Mouse (Mus musculus): ENCODE measurements around the gene Lamp5.

Gene Lamp5

DNA sequence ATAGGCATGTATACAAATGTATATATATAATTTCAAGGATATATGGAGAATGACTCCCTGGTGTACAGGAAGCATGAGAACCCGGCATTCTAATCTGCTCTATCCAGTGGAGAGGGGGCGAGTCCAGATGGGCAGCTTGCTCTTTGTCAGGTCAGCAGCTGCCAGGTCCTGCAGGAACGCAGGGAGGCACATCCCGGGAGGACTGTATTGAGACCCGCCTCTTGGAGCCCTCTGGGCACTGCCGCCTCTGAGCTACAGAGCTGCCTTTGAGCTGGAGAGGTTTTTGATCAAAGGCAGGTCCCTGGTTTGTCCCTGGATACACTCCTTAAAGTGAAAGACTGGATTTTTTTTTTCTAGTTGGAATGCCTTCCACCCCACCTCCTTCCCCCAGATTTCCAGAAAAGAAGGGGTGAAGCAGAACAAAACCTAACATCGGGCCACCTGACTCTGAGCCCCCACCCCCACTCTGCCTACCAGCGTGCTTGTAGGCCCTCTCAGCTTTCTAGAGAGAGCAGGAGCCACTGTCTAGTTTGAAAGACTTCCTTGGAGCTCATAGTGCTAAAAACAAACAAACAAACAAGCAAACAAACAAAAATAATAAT is at the start of gene Lamp5:
Gene Lamp5, plus strand, starts transcription at position 552 of the 602 bp plus-strand sequence.
- DNase-seq (ENCODE audit: low read depth, low spot score) = peak; percentile 13

DNA sequence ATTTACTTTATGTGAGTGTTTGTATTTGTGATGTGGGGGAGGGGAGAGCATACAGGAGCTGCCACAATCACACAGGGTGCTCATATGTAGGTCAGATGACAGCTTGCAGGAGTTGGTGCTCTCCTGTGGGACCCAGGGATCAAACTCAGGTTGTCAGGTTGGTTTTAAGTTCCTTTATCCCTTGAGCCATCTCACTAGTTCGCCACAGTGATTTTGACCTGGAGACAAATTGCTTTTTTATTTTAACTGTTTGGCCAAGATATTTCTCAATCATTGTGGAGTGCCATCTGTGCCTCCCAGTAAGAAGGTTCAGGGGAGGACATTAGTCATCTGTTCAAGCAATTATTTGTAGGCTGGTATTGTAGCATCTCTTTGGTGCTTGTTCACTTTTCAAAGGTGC is 48.2 kb upstream of the Lamp5 start:
- no peak for DNase-seq (ENCODE audit: low read depth, low spot score)

DNA sequence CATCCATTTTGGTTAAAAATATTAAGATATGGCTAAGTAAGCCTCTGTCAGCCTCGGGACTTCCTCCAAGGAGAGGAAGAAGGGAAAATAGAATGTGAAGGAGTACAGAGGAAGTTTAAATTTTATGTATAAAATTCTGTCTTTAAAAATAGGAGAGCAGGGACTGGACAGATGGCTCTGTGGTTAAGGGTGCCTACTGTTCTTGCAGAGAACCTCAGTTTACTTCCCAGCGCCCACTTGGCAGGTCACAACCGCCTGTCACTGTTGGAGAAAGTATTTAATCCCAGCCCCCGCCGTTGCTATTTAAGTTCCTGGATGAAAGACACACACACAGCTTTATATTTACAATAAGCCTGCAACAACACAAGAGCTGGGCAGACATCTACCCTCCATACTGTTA is 45.8 kb upstream of the Lamp5 start:
- no peak for DNase-seq (ENCODE audit: low read depth, low spot score)

DNA sequence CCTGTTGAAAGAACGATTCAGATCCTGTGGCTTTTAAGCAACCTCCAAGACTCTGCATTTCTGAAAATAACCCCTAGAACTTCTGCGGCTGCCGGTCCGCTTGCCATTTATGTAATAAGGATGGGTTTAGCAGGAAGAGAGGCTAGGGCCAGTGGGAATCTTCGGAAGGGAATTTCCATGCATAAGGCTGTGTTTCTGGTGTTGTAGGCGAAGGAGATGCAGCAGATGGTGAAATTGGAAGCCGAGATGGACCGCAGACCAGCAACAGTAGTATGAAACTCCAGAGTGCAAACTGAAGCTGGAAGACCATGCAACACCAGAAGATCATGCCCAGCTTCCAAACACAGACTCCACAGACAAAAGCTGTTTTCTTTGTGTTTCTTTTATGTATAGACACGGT is 39.3 kb upstream of the Lamp5 start:
- no peak for DNase-seq (ENCODE audit: low read depth, low spot score)

DNA sequence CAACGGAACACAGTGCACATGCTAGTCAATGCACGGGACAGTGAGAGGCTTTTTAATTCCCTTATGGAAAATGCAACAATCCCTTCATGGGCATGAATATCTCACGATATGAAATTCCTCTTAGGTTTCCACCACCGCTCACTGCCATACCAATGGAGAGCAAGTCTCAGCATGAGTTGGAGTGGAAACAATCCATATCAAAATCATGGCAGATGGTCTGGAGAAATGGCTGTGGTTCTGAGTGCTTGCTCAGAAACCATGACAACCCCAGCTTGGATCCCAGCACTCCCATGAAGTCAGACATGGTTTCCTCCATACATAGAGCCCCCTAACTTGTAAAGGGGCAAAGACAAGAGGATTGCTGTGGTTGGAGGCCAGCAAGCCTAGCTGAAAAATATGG is 3.6 kb upstream of the Lamp5 start:
- DNase-seq (ENCODE audit: low read depth, low spot score) = no peak

DNA sequence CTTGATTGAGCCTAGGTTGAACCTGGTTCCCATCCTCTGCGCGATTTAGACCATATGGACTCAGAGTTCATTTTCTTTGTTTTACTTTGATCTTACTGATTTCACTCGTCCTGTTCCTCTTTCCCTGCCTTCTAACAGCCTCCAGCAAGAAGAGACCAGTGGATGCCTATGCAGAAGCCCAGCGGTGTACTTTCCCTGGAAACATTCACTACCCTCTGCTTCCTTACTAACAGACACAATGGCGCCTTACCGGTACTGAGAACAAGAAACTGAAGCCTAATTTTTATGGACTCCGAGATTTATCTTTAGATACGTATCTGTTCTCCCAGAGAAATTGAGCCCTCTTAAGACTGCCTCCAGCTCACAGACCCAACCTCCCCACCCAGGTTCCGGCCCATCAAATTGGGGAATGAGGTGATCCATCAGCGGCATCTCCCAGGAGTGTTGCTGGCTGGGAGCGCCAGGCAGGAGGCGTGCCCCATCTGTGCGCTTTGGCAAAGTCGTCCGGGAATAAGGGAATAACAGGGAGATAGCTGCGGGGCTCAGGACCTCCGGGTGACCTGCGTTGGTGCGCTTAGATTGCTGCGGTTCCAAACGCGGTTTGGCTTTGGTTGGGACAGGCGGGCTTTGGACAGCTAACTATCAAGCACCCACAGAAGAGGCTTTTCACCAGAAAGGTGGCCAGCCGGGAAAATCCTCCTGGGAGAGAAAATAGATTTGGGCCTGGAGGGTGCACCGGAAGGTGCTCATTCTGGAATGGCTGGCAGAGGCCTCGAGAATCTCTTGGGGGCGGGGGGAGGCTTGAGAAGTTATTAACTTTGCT is 1.0 kb upstream of the Lamp5 start:
- no peak for DNase-seq (ENCODE audit: low read depth, low spot score)

DNA sequence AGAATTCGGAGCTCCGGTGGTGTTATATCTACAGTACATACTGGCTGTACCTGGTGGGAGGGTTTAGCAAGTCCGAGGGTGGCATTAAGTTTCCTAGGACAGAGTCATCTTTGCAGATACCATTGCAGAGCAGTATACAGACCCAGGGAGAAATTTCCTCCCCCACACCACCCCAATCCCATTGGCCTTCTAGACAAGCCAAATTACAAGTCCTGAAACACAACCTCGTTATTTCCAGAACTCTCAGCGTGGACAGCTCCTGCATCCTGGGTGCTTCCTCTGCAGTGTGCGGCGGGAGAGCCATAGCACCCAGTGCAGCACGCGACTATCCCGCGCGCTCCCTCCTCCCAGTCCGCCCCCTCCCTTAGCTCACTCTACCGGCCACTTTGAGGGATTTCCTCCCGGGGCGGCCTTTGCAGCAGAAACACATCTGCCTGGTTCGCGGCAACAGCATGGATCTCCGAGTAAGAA is 5.9 kb downstream of the Lamp5 start:
- DNase-seq (ENCODE audit: low read depth, low spot score) = peak; percentile 17

DNA sequence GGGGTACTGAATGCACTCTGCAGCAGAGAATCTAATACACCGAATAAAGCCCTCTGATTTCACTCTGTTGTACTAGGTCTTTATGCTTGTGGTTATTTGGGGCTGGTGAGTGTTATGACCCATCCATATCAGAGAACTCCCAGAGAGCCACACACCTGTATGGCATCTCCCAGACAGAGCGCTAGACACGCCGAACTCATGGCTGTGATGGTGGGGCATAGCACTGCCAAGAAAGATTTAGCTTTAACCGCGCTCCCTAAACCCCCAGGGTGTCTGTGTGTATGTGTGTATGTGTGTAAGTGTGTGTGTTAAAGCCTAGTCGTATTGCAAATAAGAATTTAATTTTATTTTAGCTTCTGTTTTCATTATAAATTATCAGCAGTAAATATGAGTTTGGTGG is 6.4 kb downstream of the Lamp5 start:
- DNase-seq (ENCODE audit: low read depth, low spot score) = peak; percentile 13

DNA sequence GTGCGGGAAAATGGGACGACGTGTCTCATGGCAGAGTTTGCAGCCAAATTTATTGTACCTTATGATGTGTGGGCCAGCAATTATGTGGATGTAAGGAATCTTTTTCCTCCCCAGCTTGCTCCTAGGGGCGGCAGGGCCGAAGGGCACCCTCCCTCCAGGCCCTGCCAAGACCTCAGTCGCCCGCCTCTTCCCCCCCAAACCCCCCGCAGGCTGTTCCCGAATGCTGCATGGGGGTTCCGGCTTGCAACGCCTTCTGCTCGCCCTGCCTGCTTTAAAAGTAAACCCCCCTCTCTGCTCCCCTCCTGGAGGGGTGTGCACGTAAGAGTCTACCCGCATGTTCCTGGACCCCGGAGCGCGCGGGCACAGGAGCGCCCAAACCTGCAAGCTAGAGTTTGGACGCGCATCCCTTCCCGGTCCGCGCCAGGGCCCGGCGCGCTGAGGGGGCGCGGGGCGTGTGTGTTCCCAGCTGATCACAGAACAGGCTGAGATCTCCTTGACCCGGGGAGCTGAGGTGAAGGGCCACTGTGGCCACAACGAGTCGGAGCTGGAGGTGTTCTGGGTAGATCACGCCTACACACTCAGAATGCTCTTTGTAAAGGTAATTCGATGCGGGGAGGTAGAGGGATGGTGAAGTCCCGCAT is 7.1 kb downstream of the Lamp5 start:
- DNase-seq (ENCODE audit: low read depth, low spot score) = peak; percentile 13

DNA sequence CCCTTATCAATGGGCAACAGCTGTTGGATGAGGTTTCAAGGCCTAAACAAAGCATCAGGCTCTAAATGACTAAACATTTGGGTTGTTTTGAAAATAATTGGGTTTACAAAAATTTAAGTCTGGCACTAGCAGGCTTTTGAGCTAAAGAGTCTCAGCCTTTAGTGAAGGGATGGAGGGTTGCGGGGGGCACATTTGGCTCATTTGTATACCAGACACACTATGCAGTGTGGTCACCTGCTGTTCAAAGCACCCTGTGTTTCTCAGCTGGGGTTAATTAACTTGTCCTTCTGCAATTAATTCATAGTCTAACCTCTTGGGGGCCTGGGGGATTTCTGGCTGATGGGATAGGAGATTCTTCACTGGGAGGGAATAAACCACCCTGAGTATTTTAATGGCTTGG is 12.3 kb downstream of the Lamp5 start:
- no peak for DNase-seq (ENCODE audit: low read depth, low spot score)

DNA sequence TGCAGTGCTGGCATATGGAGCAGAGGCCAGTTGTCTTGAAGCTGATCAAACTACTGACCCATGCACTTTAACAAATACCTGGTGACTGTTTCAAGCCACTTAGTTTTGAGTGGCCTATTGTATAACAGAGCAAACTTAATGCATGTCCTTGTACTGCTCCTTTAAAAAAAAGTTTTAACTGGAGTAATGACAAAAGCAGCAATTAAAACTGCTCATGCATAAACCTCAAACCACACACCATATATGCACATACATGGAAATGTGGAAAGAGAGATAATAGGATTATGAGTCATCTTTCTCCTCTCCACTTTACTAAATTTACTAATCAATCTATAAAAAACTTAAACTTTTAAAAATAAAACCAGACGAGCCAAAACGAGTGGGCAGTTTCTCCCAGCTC is 43.9 kb downstream of the Lamp5 start:
- no peak for DNase-seq (ENCODE audit: low read depth, low spot score)

DNA sequence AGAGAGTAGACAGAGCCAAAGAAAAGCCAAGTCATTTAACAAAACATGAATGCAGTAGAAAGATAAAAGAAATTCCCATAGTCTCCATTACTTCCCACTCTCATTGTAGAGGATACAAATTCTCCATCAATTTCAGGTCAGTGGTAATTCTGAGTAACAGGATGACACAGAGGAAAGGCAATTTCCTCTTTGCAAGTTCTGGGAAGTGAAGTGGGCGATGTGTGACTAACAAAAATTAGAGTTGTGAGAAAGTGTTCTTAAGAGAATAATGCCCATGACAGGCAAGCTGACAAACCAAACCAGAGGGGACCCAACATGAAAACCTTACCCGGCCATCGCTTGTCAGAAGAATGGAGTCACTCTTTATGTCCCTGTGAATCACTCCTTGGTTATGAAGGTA is 45.1 kb downstream of the Lamp5 start:
- DNase-seq (ENCODE audit: low read depth, low spot score) = no peak

DNA sequence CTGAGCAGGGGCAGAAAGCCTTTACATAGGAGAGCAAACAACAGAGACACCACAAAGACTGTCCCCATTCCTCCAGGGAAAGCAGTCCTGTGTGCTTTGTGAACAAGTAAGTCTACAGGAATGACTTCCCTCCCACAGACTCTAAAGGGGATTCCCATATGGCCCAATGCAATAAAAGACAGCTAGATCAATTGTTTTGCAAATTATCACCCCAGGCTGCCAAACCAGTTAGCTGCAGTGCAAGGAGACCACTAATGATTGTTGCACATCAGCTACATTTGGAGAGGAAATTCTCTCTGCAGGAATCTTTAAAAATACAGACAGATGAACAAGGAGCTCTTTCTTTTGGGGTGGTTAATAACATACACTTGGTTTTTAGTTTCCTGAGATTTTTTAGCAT is 55.6 kb downstream of the Lamp5 start:
- DNase-seq (ENCODE audit: low read depth, low spot score) = peak; percentile 43

DNA sequence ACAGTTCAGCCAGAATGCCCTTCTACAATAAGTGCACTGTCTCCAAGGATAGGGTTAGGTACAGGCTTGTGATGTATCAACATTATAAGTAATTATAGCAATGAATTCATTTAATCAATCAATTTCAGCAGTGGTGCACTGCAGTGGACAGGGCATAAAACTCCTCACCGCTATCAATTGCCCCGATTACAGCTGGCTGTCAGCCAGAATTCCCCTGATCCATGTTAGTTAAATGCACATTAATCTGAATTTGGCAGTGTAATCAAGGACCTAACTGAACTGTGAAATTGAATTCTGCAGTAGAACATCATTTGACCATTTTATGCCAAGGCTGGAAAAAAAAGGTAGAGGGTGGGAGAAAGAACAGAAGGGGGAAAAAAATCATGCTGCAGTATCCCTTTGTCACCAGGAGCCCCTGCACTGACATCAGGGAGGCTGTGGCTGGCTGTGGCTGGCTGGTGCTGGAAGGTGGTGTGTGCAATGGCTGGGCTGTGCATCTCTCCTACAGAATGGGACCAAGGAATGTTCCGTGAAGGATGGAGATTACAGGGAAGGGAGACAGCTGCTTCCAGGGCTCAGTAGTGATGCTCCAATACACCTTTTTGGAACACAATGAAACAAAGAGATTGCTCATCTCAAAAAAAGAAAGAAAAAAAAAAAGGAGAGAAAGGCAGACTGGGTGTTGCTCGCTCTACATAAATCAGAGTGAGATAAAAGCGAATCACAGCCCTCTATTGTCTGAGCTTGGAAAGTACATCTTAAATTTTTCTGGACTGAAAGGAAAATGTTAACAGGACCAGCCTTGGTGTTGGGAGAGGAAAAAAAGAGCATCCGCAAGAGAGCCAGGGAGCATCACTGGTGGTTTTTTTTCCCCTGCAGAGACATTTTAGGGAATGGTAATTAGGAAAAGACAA is 56.3 kb downstream of the Lamp5 start:
- peak; percentile 42 for DNase-seq (ENCODE audit: low read depth, low spot score)

DNA sequence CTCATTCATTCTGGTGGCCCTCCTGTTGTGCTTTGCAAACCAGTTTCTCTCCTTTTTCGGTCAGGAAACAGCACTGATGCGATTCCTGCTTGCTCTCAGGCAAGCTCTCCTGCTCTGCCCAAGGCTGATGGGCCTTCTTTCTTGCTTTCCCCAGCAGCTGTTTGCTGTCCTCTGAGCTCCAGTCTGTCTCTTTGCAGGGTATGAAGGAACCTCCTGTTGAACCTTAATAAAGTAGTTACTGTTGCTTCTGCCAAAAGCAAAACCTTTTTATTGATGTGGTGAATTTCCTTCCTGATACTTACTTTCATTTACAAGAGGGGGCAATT is 57.0 kb downstream of the Lamp5 start:
- no peak for DNase-seq (ENCODE audit: low read depth, low spot score)

DNA sequence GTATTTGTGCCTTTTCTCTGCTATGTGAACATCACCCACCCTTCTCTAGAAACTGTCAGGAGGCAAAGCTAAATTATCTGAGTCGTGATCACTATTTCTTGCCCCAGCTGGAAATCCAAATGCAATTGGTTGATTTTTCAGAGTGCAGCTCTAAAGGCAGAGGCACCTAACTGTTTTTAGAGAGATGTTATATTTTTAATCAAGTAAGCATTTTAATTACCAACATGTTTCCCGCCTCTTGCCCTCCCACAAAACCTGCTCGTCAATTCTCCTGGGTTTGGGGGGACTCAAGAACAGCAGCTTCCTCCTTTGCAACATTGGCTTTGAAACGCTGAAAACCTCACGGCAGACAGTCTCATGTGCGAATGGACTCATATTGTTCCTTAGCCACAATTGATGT is 61.3 kb downstream of the Lamp5 start:
- no peak for DNase-seq (ENCODE audit: low read depth, low spot score)

DNA sequence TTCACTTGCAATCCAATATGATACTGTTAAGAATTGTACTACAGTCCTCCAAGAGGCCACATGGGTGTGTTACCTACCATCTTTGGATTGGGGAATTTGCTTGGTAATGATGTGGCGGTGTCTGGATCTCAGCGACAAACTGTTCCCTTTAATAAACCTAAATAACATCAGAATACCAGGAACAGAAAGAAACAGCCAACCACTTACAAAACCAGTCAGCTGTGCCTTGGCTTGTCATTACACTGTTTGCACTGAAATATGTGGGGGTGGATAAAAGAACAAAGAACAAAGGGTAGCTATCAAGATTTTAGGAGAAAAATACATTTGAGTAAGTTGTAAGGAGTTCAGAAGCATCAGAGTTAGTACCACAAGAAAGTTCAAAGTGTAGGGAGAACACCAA is 66.0 kb downstream of the Lamp5 start:
- DNase-seq (ENCODE audit: low read depth, low spot score) = no peak
